8 mouse cellular contexts compared by ENCODE assay signal in genomic region chr8:80865181-80865784, GRCm38 (mm10). TPM values are rescaled to one million over a fixed set of nuclear protein-coding genes. Genes with fewer than 3 reads are reported as not detected.
A peak's percentile ranks its signal among the peaks of the same experiment; 100 is the strongest.
DNase-seq lines count a peak whose midpoint lies in the region; ATAC-seq and TF ChIP-seq lines count a peak whose summit lies in the region.

No protein-coding gene starts in this region.

- no peak for ATAC-seq in heart, embryonic 11.5 days (replicated peaks; ENCODE audit: insufficient number of reproducible peaks, low FRiP score, low TSS enrichment)
- ATAC-seq in liver, embryonic 13.5 days (ENCODE audit: low read depth) = no peak

- no peak overlapping the region for H3K4me2 ChIP-seq in heart, embryonic 11.5 days
- peak overlapping the region; percentile 87 for H3K4me2 ChIP-seq in liver, embryonic 13.5 days

- 70% methylated on average over 8 of the region's 8 CpGs for WGBS in heart, embryonic 11.5 days (ENCODE audit: insufficient replicate concordance)
- WGBS in liver, embryonic 13.5 days (ENCODE audit: insufficient replicate concordance) = 78% methylated on average over 8 of the region's 8 CpGs

- no peak overlapping the region for H3K9ac ChIP-seq in heart, embryonic 11.5 days (ENCODE audit: low read depth, low read length)
- no peak overlapping the region for H3K9ac ChIP-seq in MEL (ENCODE audit: control insufficient read depth, low read depth, low read length, poor library complexity, severe bottlenecking)
- H3K9ac ChIP-seq in liver, embryonic 13.5 days = peak overlapping the region; percentile 71

- 0 out of 2 replicates have a peak overlapping the region, but pooled peaks have one; percentile 37 for H3K27ac ChIP-seq in heart, embryonic 11.5 days (ENCODE audit: low read depth, low read length)
- no peak overlapping the region for H3K27ac ChIP-seq in MEL (ENCODE audit: control insufficient read depth, low read depth, low read length)
- H3K27ac ChIP-seq in liver, embryonic 13.5 days = no peak overlapping the region

- no peaks in the 10 kb centered on the region for H3K9me3 ChIP-seq in heart, embryonic 11.5 days (replicated peaks; ENCODE audit: control insufficient read depth, low read length)
- no peaks in the 10 kb centered on the region for H3K9me3 ChIP-seq in MEL (replicated peaks; ENCODE audit: insufficient read depth, low read length)
- no peaks in the 10 kb centered on the region for H3K9me3 ChIP-seq in liver, embryonic 13.5 days (replicated peaks)

- H3K79me2 ChIP-seq in MEL (ENCODE audit: control insufficient read depth, insufficient read depth, low read length, poor library complexity) = peaks cover 12% of the 10 kb centered on the region

- no peaks in the 10 kb centered on the region; the same call in 1 of the 2 replicates for H3K36me3 ChIP-seq in heart, embryonic 11.5 days (ENCODE audit: control insufficient read depth, insufficient read depth, low read length)
- peaks cover 0 to 27% of the 10 kb centered on the region in 2 experiments; a peak in 2 of 4 replicates for H3K36me3 ChIP-seq in MEL (ENCODE audit: control insufficient read depth in 1 of 2, insufficient read depth in 2 of 2, low read length in 2 of 2)
- H3K36me3 ChIP-seq in liver, embryonic 13.5 days = peaks cover 47% of the 10 kb centered on the region

- no peak for DNase-seq in heart, postnatal 25 days (ENCODE audit: low spot score)
- peak; percentile 47 for DNase-seq in MEL (ENCODE audit: low read depth, low spot score)
- peak; percentile 23 to 48 for DNase-seq in frontal cortex, postnatal 36 days (ENCODE audit: low spot score in 2 of 2)
- no peak for DNase-seq in liver, embryonic 13.5 days
- no peak for DNase-seq in urinary bladder, postnatal 4 days (ENCODE audit: low spot score in 2 of 2)
- no peak for DNase-seq in thymus, postnatal 0 days (ENCODE audit: low spot score)
- DNase-seq in yolk sac, embryonic 10.5 days (ENCODE audit: low spot score) = no peak

- TF ChIP-seq RAD21 in MEL (IDR thresholded peaks at IDR 0.05; ENCODE audit: low read depth, low read length) = no peak

- TF ChIP-seq EP300 in MEL (IDR thresholded peaks at IDR 0.05; ENCODE audit: low read depth in 1 of 2, low read length in 2 of 2) = no peak

- TF ChIP-seq CTCF in MEL (IDR thresholded peaks at IDR 0.05 in 2 of 3, conservative IDR thresholded peaks at IDR 0.05 in 1 of 3; ENCODE audit: control insufficient read depth in 1 of 3, insufficient read depth in 1 of 3, low read depth in 2 of 3, low read length in 3 of 3, poor library complexity in 1 of 3, severe bottlenecking in 1 of 3) = peak; percentile 30 to 51 (median 47)

- intact Hi-C loops in heart, postnatal 25 days (cut with DNase I) = no loop called here

- no peak overlapping the region for H3K4me3 ChIP-seq in heart, embryonic 11.5 days (ENCODE audit: low read depth, low read length)
- no peak overlapping the region for H3K4me3 ChIP-seq in MEL (ENCODE audit: control insufficient read depth in 1 of 2, insufficient read depth in 1 of 2, low read depth in 2 of 2, low read length in 2 of 2)
- H3K4me3 ChIP-seq in liver, embryonic 13.5 days (replicated peaks) = no peak overlapping the region

- H3K4me1 ChIP-seq in heart, embryonic 11.5 days (ENCODE audit: control insufficient read depth, insufficient read depth, low read length) = peaks cover 56% of the 10 kb centered on the region
- H3K4me1 ChIP-seq in MEL (ENCODE audit: control insufficient read depth in 1 of 2, insufficient read depth in 2 of 2, low read length in 2 of 2) = peaks cover 3 to 31% of the 10 kb centered on the region in 2 experiments; a peak in 3 of 4 replicates
- peaks cover 73% of the 10 kb centered on the region for H3K4me1 ChIP-seq in liver, embryonic 13.5 days (replicated peaks)

- no peaks in the 10 kb centered on the region for H3K27me3 ChIP-seq in heart, embryonic 11.5 days (ENCODE audit: control insufficient read depth, insufficient read depth, low read length)
- H3K27me3 ChIP-seq in MEL (ENCODE audit: control insufficient read depth in 1 of 2, insufficient read depth in 2 of 2, low read length in 2 of 2) = no peaks in the 10 kb centered on the region
- H3K27me3 ChIP-seq in liver, embryonic 13.5 days = no peaks in the 10 kb centered on the region

- TF ChIP-seq POLR2A in MEL (IDR thresholded peaks at IDR 0.05; ENCODE audit: control insufficient read depth in 1 of 2, insufficient read depth in 1 of 2, low read depth in 1 of 2, low read length in 2 of 2, poor library complexity in 1 of 2) = 0 out of 4 replicates have a peak, but pooled peaks of 1 of the 2 experiments have one; percentile 29

TF ChIP-seq in MEL, 35 proteins besides CTCF, POLR2A, EP300 and RAD21:
- TF ChIP-seq BHLHE40 (IDR thresholded peaks at IDR 0.05; ENCODE audit: borderline replicate concordance, low read depth, low read length) = no peak
- TF ChIP-seq MYB (IDR thresholded peaks at IDR 0.05; ENCODE audit: low read depth, low read length) = no peak
- no peak for TF ChIP-seq UBTF (IDR thresholded peaks at IDR 0.05; ENCODE audit: borderline replicate concordance, insufficient read depth, low read depth, low read length)
- no peak for TF ChIP-seq MYC (IDR thresholded peaks at IDR 0.05; ENCODE audit: low read depth, low read length)
- no peak for TF ChIP-seq RCOR1 (IDR thresholded peaks at IDR 0.05; ENCODE audit: low read depth, low read length)
- no peak for TF ChIP-seq USF1 (IDR thresholded peaks at IDR 0.05; ENCODE audit: low read depth, low read length)
- TF ChIP-seq ZC3H11A (IDR thresholded peaks at IDR 0.05; ENCODE audit: low read depth, low read length) = no peak
- TF ChIP-seq TCF12 (IDR thresholded peaks at IDR 0.05; ENCODE audit: low read depth, low read length) = no peak
- no peak for TF ChIP-seq MAX (IDR thresholded peaks at IDR 0.05; ENCODE audit: low read length)
- no peak for TF ChIP-seq POLR2AphosphoS5 (IDR thresholded peaks at IDR 0.05; ENCODE audit: borderline replicate concordance, low read depth, low read length)
- no peak for TF ChIP-seq SIN3A (IDR thresholded peaks at IDR 0.05; ENCODE audit: low read length)
- no peak for TF ChIP-seq ETS1 (IDR thresholded peaks at IDR 0.05; ENCODE audit: low read depth, low read length)
- no peak for TF ChIP-seq E2F4 (IDR thresholded peaks at IDR 0.05; ENCODE audit: borderline replicate concordance, low read depth, low read length)
- TF ChIP-seq CHD2 (IDR thresholded peaks at IDR 0.05; ENCODE audit: low read length) = no peak
- TF ChIP-seq MAFK (IDR thresholded peaks at IDR 0.05; ENCODE audit: borderline replicate concordance, low read depth, low read length) = no peak
- no peak for TF ChIP-seq NRF1 (IDR thresholded peaks at IDR 0.05; ENCODE audit: insufficient read depth, low read depth, low read length, poor library complexity, severe bottlenecking)

RNA-seq across cellular contexts. Expression of gene Gab1, which starts 15.0 kb away (rescaled TPM):
- polyA plus RNA-seq in heart, embryonic 11.5 days (2014; fragmentation: Nextera tagmentation; extraction: Ambion mirVana) = 35.0 and 41.4 TPM in 2 replicates
- total RNA-seq in heart, postnatal 25 days (2021) = 10 to 100 TPM; 34.1 to 38.8 TPM
- total RNA-seq in MEL (2012; rRNA removed) = 3.8 and 4.0 TPM in 2 replicates
- polyA plus RNA-seq in MEL (2012; ENCODE audit: insufficient read depth in 1 of 2, insufficient read length in 2 of 2, low read depth in 1 of 2, low replicate concordance in 2 of 2, missing spikeins in 1 of 2) = 1 to 10 TPM in 1 of 2 experiments, not detected in 1; 8.1 TPM
- 7.7 and 10.7 TPM in 2 replicates for polyA plus RNA-seq in liver, embryonic 13.5 days (2015; fragmentation: Nextera tagmentation; extraction: Ambion mirVana)
- 4.2 and 4.3 TPM in 2 replicates for polyA plus RNA-seq in thymus, postnatal 0 days (2015; fragmentation: Nextera tagmentation; extraction: Ambion mirVana)

Comparison
In these comparisons a context has a peak if more than half of its experiments do, and no peak if none do; other contexts are left out.
1. DNase-seq: peak in MEL (single experiment) and frontal cortex, postnatal 36 days (2 of 2); none in heart, postnatal 25 days (single experiment), liver, embryonic 13.5 days (single experiment), urinary bladder, postnatal 4 days (0 of 2), thymus, postnatal 0 days (single experiment) and yolk sac, embryonic 10.5 days (single experiment).